Mouse (Mus musculus) ES-Bruce4 (cell line): ENCODE measurements around the gene Terf2.

Source experiments
- CTCF ChIP-seq: IDR thresholded peaks from one replicate; pipeline ENCODE4 v1.8.1; 2011; ENCODE audit warnings: low read depth, low read length
- POLR2A ChIP-seq: IDR thresholded peaks from one replicate; pipeline ENCODE4 v1.8.1; 2011; ENCODE audit warnings: low read length; ENCODE audit not compliant: insufficient read depth

- TF ChIP-seq CTCF, result no peak
- no peak for TF ChIP-seq POLR2A
Observed at GRCm38 (mm10) chr8:107108978-107109720, 12.8 kb upstream of the Terf2 start.
